Mouse (Mus musculus): ENCODE results near the gene Ttll6. TPM values are rescaled to one million over a fixed set of nuclear protein-coding genes. Genes with fewer than 3 reads are reported as not detected.

Ttll6 gene
- polyA plus RNA-seq, 1 experiment from 2014 or later, result 0.06 TPM

- Histone ChIP-seq H3K27me3 (replicated peaks; ENCODE audit: control insufficient read depth, insufficient read depth, low read length) (peaks cover 97% of the 10 kb centered on the region), H3K9me3 (replicated peaks; ENCODE audit: control insufficient read depth, low read length) (no peaks in the 10 kb centered on the region), H3K4me2 (ENCODE audit: low read length) (no peak overlapping the region), H3K9ac (ENCODE audit: low read length) (no peak overlapping the region), H3K36me3 (ENCODE audit: control insufficient read depth, insufficient read depth, low read length) (no peaks in the 10 kb centered on the region), H3K4me1 (ENCODE audit: control insufficient read depth, insufficient read depth, low read length) (no peaks in the 10 kb centered on the region), H3K4me3 (ENCODE audit: low read depth, low read length) (no peak overlapping the region), H3K27ac (ENCODE audit: low read depth, low read length) (no peak overlapping the region)
- DNase-seq (ENCODE audit: low spot score), result no peak
- WGBS, result under 1% methylated on average over 16 of the region's 16 CpGs
- ATAC-seq, result no peak
Measured at GRCm38 (mm10) chr11:96203789-96204186, 70.2 kb downstream of the Ttll6 start.

- Histone ChIP-seq H3K4me3 (ENCODE audit: low read depth, low read length) (no peak overlapping the region), H3K27me3 (replicated peaks; ENCODE audit: control insufficient read depth, insufficient read depth, low read length) (peaks cover 97% of the 10 kb centered on the region), H3K4me2 (ENCODE audit: low read length) (no peak overlapping the region), H3K9me3 (replicated peaks; ENCODE audit: control insufficient read depth, low read length) (no peaks in the 10 kb centered on the region), H3K4me1 (ENCODE audit: control insufficient read depth, insufficient read depth, low read length) (no peaks in the 10 kb centered on the region), H3K36me3 (ENCODE audit: control insufficient read depth, insufficient read depth, low read length) (no peaks in the 10 kb centered on the region), H3K27ac (ENCODE audit: low read depth, low read length) (no peak overlapping the region), H3K9ac (ENCODE audit: low read length) (no peak overlapping the region)
- no peak for ATAC-seq
- WGBS, result 3% methylated on average over 11 of the region's 11 CpGs
- no peak for DNase-seq (ENCODE audit: low spot score)
Measured at GRCm38 (mm10) chr11:96204351-96204750, 70.8 kb downstream of the Ttll6 start.

- Histone ChIP-seq H3K9me3 (replicated peaks; ENCODE audit: control insufficient read depth, low read length) (no peaks in the 10 kb centered on the region), H3K9ac (ENCODE audit: low read length) (no peak overlapping the region), H3K4me3 (ENCODE audit: low read depth, low read length) (no peak overlapping the region), H3K4me2 (ENCODE audit: low read length) (no peak overlapping the region), H3K27ac (ENCODE audit: low read depth, low read length) (no peak overlapping the region), H3K4me1 (ENCODE audit: control insufficient read depth, insufficient read depth, low read length) (no peaks in the 10 kb centered on the region), H3K27me3 (replicated peaks; ENCODE audit: control insufficient read depth, insufficient read depth, low read length) (peaks cover 93% of the 10 kb centered on the region), H3K36me3 (ENCODE audit: control insufficient read depth, insufficient read depth, low read length) (no peaks in the 10 kb centered on the region)
- 4% methylated on average over 15 of the region's 15 CpGs for WGBS
- no peak for ATAC-seq
- DNase-seq (ENCODE audit: low spot score), result no peak
Measured at GRCm38 (mm10) chr11:96205426-96206131, 72.0 kb downstream of the Ttll6 start.

Other genes with a start within 250 kb of the Ttll6 start
- not detected in 2 replicates for gene B4galnt2, start 218.9 kb upstream of the Ttll6 start, polyA plus RNA-seq (2014; fragmentation: Nextera tagmentation; extraction: Ambion mirVana)
- gene Igf2bp1, start 127.8 kb upstream of the Ttll6 start, polyA plus RNA-seq (2014; fragmentation: Nextera tagmentation; extraction: Ambion mirVana), result 14.6 and 15.3 TPM in 2 replicates
- not detected in 2 replicates for gene Gip, start 109.2 kb upstream of the Ttll6 start, polyA plus RNA-seq (2014; fragmentation: Nextera tagmentation; extraction: Ambion mirVana)
- gene Snf8, start 98.9 kb upstream of the Ttll6 start, polyA plus RNA-seq (2014; fragmentation: Nextera tagmentation; extraction: Ambion mirVana), result 58.4 and 68.8 TPM in 2 replicates
- 24.9 and 26.9 TPM in 2 replicates for gene Ube2z, start 68.4 kb upstream of the Ttll6 start, polyA plus RNA-seq (2014; fragmentation: Nextera tagmentation; extraction: Ambion mirVana)
- 606 and 726 TPM in 2 replicates for gene Atp5g1, start 58.1 kb upstream of the Ttll6 start, polyA plus RNA-seq (2014; fragmentation: Nextera tagmentation; extraction: Ambion mirVana)
- gene Calcoco2, start 21.8 kb upstream of the Ttll6 start, polyA plus RNA-seq (2014; fragmentation: Nextera tagmentation; extraction: Ambion mirVana), result 0.14 TPM in 1 of 2 replicates, not detected in the other
- not detected in 2 replicates for gene Hoxb13, start 60.5 kb downstream of the Ttll6 start, polyA plus RNA-seq (2014; fragmentation: Nextera tagmentation; extraction: Ambion mirVana)
- gene Hoxb9, start 137.7 kb downstream of the Ttll6 start, polyA plus RNA-seq (2014; fragmentation: Nextera tagmentation; extraction: Ambion mirVana), result not detected in 2 replicates
- not detected in 2 replicates for gene Hoxb8, start 148.1 kb downstream of the Ttll6 start, polyA plus RNA-seq (2014; fragmentation: Nextera tagmentation; extraction: Ambion mirVana)
- gene Hoxb7, start 152.8 kb downstream of the Ttll6 start, polyA plus RNA-seq (2014; fragmentation: Nextera tagmentation; extraction: Ambion mirVana), result not detected in 2 replicates
- gene Hoxb6, start 158.7 kb downstream of the Ttll6 start, polyA plus RNA-seq (2014; fragmentation: Nextera tagmentation; extraction: Ambion mirVana), result not detected in 2 replicates
- gene Hoxb5, start 169.6 kb downstream of the Ttll6 start, polyA plus RNA-seq (2014; fragmentation: Nextera tagmentation; extraction: Ambion mirVana), result 0.15 TPM in 1 of 2 replicates, not detected in the other
- not detected in 2 replicates for gene Hoxb4, start 184.5 kb downstream of the Ttll6 start, polyA plus RNA-seq (2014; fragmentation: Nextera tagmentation; extraction: Ambion mirVana)
- not detected in 2 replicates for gene Hoxb3, start 189.5 kb downstream of the Ttll6 start, polyA plus RNA-seq (2014; fragmentation: Nextera tagmentation; extraction: Ambion mirVana)
- not detected in 2 replicates for gene Hoxb2, start 216.7 kb downstream of the Ttll6 start, polyA plus RNA-seq (2014; fragmentation: Nextera tagmentation; extraction: Ambion mirVana)
- not detected in 2 replicates for gene Hoxb1, start 232.0 kb downstream of the Ttll6 start, polyA plus RNA-seq (2014; fragmentation: Nextera tagmentation; extraction: Ambion mirVana)

Measured in forebrain, embryonic 14.5 days (tissue).